Mouse (Mus musculus) lung, adult 2 months (tissue): ENCODE measurements around the gene Oxsr1.

Experiments
- CTCF ChIP-seq: fragments of 200-500 bp; IDR thresholded peaks from 2 replicates; pipeline ENCODE4 v1.5.1; 2011; ENCODE audit warnings: mild to moderate bottlenecking, low read length, control low read depth; ENCODE audit not compliant: insufficient read depth
- POLR2A ChIP-seq: fragments of 200-500 bp; IDR thresholded peaks from 2 replicates; pipeline ENCODE4 v1.6.1; 2011; ENCODE audit warnings: low read depth, mild to moderate bottlenecking, control low read depth, low read length, borderline replicate concordance; ENCODE audit errors: extremely low read depth

DNA sequence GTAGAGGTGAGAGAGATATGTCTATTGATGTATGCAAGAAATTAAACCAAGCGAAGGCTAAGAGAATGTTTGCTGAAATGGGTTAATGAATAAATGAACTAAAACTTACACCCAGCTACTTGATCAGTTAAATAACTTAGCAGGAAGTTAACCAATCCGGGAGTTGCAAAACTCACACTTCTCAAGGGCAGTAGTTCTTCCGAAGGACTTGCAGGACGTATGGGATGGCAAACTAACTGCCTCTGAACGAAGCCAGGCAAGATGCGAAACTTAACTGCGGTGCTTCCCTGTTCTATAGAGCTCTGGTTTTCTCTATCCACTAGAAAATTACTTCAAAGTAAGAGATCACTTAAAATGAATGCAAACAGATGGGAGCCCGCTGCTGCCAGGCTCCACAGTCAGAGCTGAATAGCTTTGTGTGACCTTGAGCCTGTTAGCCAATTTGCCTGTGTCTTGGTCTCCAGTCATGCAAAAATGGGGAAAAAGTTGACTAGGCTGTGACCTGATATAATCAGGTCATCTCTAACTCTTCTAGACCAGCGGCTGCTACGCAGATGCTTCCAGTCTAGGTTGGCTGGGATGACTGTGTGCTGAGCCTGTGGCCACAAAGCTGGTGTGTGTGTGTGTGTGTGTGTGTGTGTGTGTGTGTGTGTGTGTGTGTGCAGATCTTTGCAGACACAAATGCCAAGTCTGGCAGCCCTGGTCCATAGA, 122.9 kb downstream of the Oxsr1 start:
- TF ChIP-seq CTCF (no peak), POLR2A (no peak)
